Mouse (Mus musculus) cerebellum, adult 11-12 months (tissue): Measurements from ENCODE around the gene Zfp935.
"Not testable (repeated sequence)": the region's sequence is repeated elsewhere in the genome, so short reads cannot be mapped to it uniquely, and the experiment has no call there.

Experiments used
- DNase-seq: peaks from one replicate; pipeline ENCODE4 v3.0.0; 2022

The Zfp935 gene

GRCm38 (mm10) chr13:62558189-62559110 lies at the start of gene Zfp935:
Zfp935 (minus strand) TSS chr13:62558511.
- peak; percentile 74 for DNase-seq

GRCm38 (mm10) chr13:62571099-62571498 lies 12.8 kb upstream of the Zfp935 start, which contains the start of gene Zfp934:
Zfp934 (minus strand) TSS chr13:62571199.
- DNase-seq: not testable (repeated sequence)

DNA sequence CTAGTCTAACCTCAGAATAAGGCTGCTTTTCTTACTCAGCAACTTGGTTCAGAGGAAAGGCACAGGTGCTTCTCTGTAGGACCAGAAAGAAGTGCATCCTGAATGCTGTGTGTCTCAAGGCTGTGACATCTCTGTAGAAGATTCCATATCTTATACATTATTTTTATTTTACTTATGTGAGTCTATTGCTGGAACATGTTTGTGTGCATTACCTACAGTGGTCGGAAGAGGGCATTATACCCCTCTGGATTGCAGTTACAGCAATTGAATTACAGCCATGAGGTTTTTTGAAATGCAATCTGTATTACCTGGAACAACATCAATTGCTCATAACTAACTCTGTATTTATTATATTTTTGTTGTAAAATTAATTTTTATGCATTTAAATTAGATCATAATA lies 3.4 kb upstream of the Zfp935 start:
- DNase-seq: not testable (repeated sequence)

DNA sequence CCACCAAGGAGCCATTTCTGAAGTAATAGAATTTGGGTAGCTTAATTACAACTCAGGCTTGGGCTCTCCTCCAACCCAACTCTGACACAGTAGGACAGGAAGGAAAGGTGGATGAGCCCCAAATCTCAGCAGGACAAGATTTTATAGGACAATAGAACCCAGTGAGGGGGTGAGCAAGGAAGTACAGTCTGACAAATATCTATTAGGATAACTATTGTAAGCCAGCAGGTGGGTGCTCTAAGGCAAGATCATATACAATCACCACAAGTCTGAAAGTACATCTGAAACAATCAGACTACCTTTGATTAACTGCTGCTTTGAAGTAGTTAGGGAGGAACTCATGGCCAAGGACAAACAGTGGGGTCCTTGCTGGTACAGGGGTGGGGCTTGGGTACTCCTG lies 28.2 kb downstream of the Zfp935 start:
- not testable (repeated sequence) for DNase-seq

DNA sequence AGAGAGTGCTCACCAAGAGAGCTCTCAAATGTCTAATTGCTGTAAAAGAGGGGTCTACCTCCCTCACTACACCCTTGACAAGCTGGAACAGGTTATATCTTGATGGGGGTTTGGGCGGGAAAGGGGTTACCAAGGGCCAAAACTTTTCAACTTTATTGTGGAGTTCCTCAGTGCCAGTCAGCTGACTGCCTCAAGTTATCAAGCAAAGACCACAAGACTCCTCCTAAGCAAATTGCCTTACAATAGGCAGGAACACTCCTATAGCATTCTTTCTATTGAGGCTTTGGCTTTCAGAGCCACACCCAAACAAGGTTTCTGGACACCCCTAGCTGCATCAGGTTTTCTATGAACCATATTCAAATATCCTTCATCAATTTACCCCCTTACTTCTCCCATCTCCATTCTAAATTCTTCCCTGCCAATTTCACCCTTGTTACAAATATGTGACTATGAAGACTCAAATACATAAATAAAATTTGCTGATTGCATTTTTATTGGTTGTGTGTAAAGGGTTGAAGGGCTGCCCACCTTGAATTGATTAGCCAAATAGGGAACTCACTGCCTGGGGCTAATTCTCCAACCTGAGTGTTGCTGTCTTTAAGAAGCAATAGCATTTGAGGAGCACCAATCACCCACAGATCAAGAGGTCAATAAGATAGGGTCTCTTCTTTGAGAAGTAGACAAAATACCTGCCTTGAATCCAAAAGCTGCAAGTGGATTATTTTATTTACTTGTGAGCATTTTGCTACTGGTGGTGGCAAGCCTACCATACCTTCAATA lies 47.5 kb downstream of the Zfp935 start:
- DNase-seq: not testable (repeated sequence)

- DNase-seq: not testable (repeated sequence)
Observed at GRCm38 (mm10) chr13:62472661-62473060, 85.7 kb downstream of the Zfp935 start.

GRCm38 (mm10) chr13:62469947-62470346 lies 88.4 kb downstream of the Zfp935 start:
- not testable (repeated sequence) for DNase-seq

GRCm38 (mm10) chr13:62466424-62467334 lies 91.6 kb downstream of the Zfp935 start, which contains the start of gene Gm49359:
Gm49359 (minus strand) TSS chr13:62466832.
- DNase-seq: peak; percentile 89
